Comparison of ENCODE assay signal across 15 mouse cellular contexts in genomic region chr9:41478106-41478848, GRCm38 (mm10).
DNase-seq lines count a peak whose midpoint lies in the region; TF ChIP-seq lines count a peak whose summit lies in the region.
"Had no signal": no experiment of that assay in that cellular context is flagged by ENCODE, and none has a peak within 500 bp of the region (broad histone marks: within the 10 kb centered on the region; RNA-seq: fewer than 3 reads in every experiment).

No protein-coding gene starts in this region.

- TF ChIP-seq CTCF in left cerebral cortex, adult 2 months (IDR thresholded peaks at IDR 0.05): peak; percentile 21

- peak; percentile 24 to 27 for DNase-seq in heart, adult 18-20 months
- no peak for DNase-seq in heart, adult 8-10 months (ENCODE audit: low spot score)
- no peak for DNase-seq in left cerebral cortex, adult 2 months (ENCODE audit: extremely low spot score in 1 of 2, low spot score in 2 of 2)
- DNase-seq in left cerebral cortex, postnatal 36 days (ENCODE audit: low spot score in 2 of 2): no peak
- peak; percentile 60 for DNase-seq in testis, postnatal 14 days (ENCODE audit: low spot score)
- DNase-seq in testis, postnatal 10 days (ENCODE audit: low spot score): no peak
- DNase-seq in thymus, postnatal 4 days: no peak
- DNase-seq: cerebellum, adult 9-11 months; lung, postnatal 14 days; thymus, adult 18-20 months had no signal

- no peak overlapping the region for H3K4me3 ChIP-seq in left cerebral cortex, adult 2 months
- H3K4me3 ChIP-seq: hindbrain, embryonic 12.5 days; limb, embryonic 15.5 days; liver, embryonic 15.5 days; megakaryocyte, embryonic 14.5 days; neural tube, embryonic 12.5 days had no signal

- H3K27ac ChIP-seq in left cerebral cortex, adult 2 months: no peak overlapping the region
- H3K27ac ChIP-seq: hindbrain, embryonic 12.5 days; limb, embryonic 15.5 days; liver, embryonic 15.5 days; neural tube, embryonic 12.5 days had no signal

- intact Hi-C loops in left cerebral cortex, adult 2 months (cut with DNase I): no loop called here
- intact Hi-C loops in left cerebral cortex, postnatal 36 days (cut with DNase I): no loop called here

Comparison
In these comparisons a context has a peak if more than half of its experiments do, and no peak if none do; other contexts are left out.
1. DNase-seq: peak in heart, adult 18-20 months (2 of 2) and testis, postnatal 14 days (single experiment); none in heart, adult 8-10 months (single experiment), left cerebral cortex, adult 2 months (0 of 2), left cerebral cortex, postnatal 36 days (0 of 2), testis, postnatal 10 days (single experiment) and thymus, postnatal 4 days (single experiment).